Mouse (Mus musculus) lung, postnatal 10 days (tissue): Measurements from ENCODE around the gene Fars2.

Experiments
- DNase-seq: peaks from one replicate; pipeline ENCODE4 v3.0.0; 2021

Fars2 gene

DNA sequence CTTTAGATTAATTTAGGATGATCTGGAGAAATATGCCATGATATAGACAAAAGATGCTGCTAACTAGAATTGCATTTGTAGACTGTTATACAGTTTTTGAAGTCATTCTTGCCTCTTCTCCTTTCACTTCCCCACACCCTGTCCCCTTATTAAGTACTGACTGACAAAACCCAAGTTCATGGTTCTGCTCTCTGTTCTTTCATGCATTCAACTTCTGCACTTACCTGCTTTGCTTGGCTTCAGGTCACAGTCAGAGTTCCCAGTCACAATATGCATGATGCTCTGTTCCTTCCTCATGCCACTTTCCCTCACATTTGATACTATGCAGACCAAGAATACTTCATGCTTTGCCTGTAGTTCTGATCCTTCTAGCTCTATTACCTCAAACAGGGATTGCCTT, 105.5 kb downstream of the Fars2 start:
- DNase-seq: no peak

- no peak for DNase-seq
Measured at GRCm38 (mm10) chr13:36224431-36224830, 107.2 kb downstream of the Fars2 start.

GRCm38 (mm10) chr13:36242261-36242660, 125.0 kb downstream of the Fars2 start:
- DNase-seq: peak; percentile 44

DNA sequence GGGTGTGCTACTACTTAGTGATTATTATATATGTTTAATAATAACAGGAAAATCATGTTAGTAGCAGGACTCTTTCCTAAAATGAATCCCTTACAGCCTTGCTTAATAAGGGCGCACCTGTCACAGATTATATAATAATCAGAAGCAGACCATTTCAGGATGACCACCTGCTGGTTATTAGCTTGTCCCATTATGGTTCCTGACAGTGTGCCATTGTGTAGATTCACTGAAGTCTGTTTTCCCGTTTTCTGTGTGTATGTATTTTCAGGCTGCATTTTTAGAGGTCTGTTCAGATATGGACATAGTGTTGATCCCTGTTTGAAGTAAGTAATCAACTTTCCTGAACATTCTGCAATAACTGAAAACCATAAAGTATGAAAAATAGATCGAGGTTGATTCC, 136.7 kb downstream of the Fars2 start:
- DNase-seq: no peak

DNA sequence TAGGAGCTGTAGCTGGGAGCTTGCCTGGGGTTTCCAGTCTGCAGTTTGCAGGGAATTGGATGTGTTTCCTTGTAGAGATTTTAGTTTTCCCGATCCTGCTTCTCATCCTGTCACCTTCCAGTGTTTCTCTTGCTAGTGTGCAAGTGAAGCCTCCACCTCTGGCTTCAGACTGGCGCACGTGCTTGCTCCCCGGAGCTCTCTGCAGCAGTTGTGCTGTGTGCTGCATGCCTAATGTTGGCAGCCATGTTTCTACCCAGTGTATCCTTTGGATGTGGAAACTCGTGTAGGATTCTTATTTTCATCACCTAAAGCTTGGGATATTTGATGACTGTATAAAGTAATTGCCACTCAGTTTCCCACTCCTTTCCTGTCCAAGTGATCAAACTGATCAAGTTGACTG, 140.0 kb downstream of the Fars2 start:
- DNase-seq: no peak

DNA sequence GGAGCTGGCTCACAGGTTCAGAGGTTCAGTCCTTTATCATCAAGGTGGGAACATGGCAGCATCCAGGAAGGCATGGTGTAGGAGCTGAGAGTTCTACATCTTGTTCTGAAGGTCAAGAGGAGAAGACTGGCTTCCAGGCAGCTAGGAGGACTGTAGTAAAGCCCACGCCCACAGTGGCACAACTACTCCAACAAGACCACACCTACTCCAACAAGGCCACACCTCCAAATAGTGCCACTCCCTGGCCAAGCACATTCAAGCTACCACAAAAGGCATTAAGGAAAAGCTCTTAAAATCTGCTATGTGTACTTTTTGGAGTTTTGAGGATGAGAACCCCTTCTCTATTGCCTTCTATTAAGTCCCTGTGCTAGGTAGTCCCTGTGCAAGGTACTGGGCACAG, 142.5 kb downstream of the Fars2 start:
- no peak for DNase-seq

DNA sequence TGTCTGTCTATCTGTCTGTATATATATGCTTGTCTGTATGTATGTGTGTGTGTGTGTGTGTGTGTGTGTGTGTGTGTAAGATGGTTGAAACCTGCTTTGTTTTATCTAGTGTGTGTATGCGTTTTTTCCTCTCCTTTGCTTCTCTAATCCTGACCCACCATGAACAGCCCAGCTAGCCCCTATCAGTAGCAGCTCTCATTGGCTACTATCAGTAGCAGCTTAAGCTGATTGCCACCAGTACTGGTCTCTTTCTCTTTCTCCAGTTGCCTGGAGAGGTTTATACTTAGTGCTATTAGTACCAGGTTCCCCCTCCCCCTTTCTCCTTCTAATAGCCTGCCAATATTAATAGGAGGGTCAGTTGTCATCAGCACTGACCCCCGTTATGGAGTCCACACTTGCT, 144.1 kb downstream of the Fars2 start:
- DNase-seq: no peak

DNA sequence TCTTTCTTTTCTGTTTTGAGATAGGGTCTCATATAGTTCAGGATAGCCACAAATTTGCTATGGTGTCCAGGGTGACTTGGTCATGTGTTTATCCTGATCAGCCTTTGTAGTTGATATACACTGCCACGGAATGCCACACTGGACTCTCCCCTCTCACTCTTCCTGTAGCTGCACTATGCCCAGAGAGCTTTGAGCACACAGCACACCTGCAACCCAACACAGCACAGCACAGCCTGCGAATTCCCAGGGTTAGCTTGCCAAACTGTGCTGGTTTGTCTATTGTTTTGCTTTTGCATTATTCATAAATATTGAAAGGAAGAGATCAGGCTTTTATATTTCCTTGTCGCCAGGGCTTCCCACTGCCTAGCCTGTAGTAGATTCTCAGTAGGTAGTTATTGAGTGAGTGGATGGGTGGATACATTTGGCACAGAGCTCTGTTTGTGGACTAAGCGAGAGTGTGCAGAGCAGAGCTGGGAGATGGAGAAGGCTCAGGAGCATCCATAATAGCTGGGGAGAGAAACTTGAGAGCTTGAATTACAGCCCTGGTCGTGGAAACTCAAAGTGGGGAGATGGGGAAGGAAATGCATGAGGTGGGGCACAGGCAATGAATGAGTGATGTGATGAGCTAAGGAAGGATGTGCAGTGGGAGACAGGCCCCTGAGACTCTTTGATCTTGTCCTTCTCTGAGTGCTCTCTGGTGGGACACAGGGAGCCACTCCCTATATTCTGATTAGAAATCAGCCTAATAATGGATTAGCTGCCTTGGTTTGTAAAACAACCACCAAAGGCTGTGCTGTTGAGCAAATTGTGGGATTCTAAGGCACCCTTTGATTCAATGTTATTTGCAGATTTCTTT, 146.3 kb downstream of the Fars2 start:
- DNase-seq: no peak

GRCm38 (mm10) chr13:36264391-36264790, 147.2 kb downstream of the Fars2 start:
- peak; percentile 19 for DNase-seq

DNA sequence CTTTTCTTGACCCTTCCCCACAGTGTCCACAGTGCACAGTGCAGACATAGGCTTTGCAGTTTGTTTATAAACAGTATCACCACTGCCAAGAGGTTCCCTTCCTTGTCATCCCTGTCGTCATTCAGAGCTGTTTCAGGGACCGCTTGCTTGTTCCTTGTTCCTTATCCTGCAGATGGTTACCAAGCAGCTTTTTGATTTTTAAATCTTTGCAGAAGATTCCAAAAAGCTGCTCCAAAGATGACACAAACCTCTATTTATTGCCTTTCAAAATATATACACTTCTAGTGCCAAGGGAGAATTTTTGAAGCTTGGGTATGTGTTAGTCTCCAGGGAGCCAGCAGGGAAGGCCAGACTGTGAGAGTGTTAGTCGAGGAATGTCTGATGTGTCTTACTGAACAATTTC, 148.1 kb downstream of the Fars2 start:
- DNase-seq: peak; percentile 39

DNA sequence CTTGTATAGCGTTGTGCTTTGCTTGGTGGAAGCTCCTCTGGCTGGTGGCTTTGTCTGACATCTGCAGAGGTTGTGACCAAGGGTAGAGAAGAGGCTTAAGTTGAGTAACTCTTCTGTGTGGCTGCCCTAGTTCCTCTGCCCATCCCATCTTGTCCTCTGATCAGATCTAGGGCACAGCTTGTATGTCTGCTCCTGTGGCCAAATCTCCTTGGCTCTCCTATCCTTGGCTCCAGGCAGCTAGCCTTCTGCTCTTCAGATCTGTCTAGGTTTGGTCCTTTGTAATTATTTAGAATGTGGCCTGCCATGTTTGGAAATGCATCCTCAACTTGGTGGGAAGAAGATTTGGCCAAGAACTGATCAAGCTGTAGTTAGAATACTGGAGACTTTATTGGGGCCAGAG, 150.2 kb downstream of the Fars2 start:
- no peak for DNase-seq

- DNase-seq: no peak
Measured at GRCm38 (mm10) chr13:36270867-36271266, 153.7 kb downstream of the Fars2 start.

DNA sequence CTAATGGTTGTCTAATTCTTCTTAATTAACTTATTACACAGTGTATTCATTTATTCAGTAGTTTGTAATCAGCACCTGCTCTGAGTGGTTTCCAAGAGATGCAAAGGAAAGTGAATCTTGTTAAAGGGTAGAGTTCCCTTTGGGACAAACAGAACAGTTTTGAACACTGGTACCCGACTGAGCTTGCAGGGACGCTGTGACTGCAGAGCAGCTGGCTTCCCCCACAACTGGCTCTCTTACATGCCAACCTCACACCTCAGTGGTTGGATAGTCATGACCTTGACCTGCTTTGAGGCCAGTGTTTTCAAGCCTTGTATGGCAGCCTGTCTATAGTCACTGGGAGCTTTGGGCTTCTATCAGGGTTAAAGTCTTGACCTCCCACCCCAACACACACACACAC, 156.3 kb downstream of the Fars2 start:
- DNase-seq: no peak

GRCm38 (mm10) chr13:36276194-36276593, 159.0 kb downstream of the Fars2 start:
- DNase-seq: no peak

DNA sequence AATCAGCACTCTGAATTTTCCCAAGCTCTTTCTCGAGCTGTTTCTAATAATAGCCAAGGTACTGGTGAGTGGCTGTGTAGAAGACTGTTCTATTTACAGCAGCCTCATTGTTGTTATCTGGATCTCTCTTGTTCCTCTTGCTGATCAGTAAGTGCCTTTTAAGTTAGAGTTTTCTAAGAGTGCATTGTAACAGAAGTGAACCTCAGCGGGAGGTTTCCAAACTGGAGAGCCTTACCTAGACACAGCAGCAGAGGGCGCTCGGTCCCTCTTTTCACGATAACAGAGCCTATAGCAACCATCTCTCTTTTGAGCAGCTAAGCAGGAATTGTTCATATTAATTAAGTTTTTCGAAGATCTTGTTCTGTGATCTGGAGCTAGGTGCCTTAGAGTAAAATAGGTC, 164.8 kb downstream of the Fars2 start:
- DNase-seq: peak; percentile 78

- no peak for DNase-seq
Measured at GRCm38 (mm10) chr13:36282785-36283544, 165.8 kb downstream of the Fars2 start.

- DNase-seq: no peak
Measured at GRCm38 (mm10) chr13:36283545-36284067, 166.4 kb downstream of the Fars2 start.

DNA sequence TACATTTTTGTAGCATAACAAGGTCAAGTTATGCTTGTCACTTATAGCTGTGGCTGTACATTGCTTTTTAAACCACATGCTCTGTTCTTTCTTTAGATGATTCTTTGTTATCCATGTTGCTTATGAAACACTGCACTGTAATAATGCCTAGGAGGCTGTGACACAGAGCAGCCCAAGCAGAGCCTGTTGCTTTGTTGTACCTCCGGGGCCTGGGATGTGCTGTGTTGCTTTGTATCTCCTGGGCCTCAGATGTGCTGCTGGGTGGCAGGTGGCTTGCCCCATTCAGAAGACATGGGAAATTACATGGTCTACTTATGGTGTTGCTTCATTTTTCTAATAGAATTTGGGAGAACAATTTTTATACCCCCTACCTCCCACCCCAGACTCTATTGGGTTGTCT, 166.9 kb downstream of the Fars2 start:
- DNase-seq: no peak

- DNase-seq: no peak
Measured at GRCm38 (mm10) chr13:36285235-36285634, 168.0 kb downstream of the Fars2 start.

GRCm38 (mm10) chr13:36293511-36293910, 176.3 kb downstream of the Fars2 start:
- DNase-seq: no peak

DNA sequence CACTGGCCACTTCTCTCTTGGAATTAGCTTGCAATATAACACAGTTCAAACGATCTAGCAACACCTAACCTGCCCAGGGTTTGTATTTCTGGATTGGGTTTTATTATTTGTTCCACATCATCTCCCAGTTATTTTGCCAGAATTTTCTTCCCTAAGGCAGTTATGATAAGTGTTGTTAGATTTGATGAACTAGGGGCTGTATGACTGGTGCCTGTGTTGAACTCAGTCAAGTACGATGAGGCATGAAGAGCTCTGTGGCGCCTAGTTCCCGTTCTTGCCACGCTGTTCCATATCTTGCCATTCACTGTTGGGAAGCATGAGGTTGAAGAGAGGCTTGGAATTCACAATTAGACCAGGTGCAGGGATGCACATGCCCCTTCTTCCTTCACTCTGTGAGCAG, 177.3 kb downstream of the Fars2 start:
- DNase-seq: no peak

DNA sequence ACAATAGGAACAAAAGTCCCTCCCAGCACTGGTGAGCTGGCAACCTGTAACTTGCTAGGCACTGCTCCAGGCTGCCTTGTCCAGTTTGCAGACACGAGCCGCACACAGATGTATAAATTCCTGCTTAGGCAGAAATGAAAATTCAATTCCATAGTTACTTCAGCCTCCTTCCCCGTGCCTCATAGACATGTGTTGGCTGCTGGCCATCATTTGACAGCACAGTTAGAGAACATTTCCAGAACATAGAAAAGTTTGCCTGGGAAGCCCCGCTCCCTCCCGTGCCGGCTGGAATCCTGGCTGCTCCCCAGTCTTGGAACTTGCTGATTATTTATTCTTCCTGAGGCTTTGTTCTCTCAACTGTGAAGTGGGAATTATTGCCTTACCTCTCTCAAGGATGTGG, 178.6 kb downstream of the Fars2 start:
- DNase-seq: peak; percentile 74

- DNase-seq: no peak
Measured at GRCm38 (mm10) chr13:36296574-36296973, 179.4 kb downstream of the Fars2 start.
